Mouse (Mus musculus) ES-Bruce4 (cell line): ENCODE measurements around the gene Bckdha. TPM values are rescaled to one million over a fixed set of nuclear protein-coding genes. Genes with fewer than 3 reads are reported as not detected.

Experiments used
- H3K27ac ChIP-seq: 2 replicates; pipeline ENCODE4 v1.5.1; 2012; ENCODE audit warnings: low read length, inconsistent platforms; ENCODE audit not compliant: insufficient read depth
- H3K27me3 ChIP-seq: 2 replicates; pipeline ENCODE4 v1.6.1; 2012; ENCODE audit warnings: mild to moderate bottlenecking, low read length, inconsistent platforms; ENCODE audit not compliant: control insufficient read depth, poor library complexity, insufficient read depth, severe bottlenecking
- H3K36me3 ChIP-seq: 2 replicates; pipeline ENCODE4 v1.6.1; 2012; ENCODE audit warnings: inconsistent platforms, mild to moderate bottlenecking, low read length, moderate library complexity; ENCODE audit not compliant: control insufficient read depth, poor library complexity, insufficient read depth, severe bottlenecking
- H3K4me1 ChIP-seq: one replicate; pipeline ENCODE4 v1.8.1; 2011; ENCODE audit warnings: low read length; ENCODE audit not compliant: control insufficient read depth, insufficient read depth
- H3K4me3 ChIP-seq: 2 replicates; pipeline ENCODE4 v1.5.1; 2011; ENCODE audit warnings: low read depth, mild to moderate bottlenecking, low read length
- H3K9ac ChIP-seq: 2 replicates; pipeline ENCODE4 v1.6.1; 2012; ENCODE audit warnings: low read depth, mild to moderate bottlenecking, inconsistent platforms; ENCODE audit not compliant: poor library complexity, severe bottlenecking
- H3K9me3 ChIP-seq: replicated peaks from 2 replicates; pipeline ENCODE4 v1.6.1; 2012; ENCODE audit warnings: mild to moderate bottlenecking, low read length, inconsistent platforms; ENCODE audit not compliant: control insufficient read depth, poor library complexity, insufficient read depth, severe bottlenecking
- CTCF ChIP-seq: IDR thresholded peaks from one replicate; pipeline ENCODE4 v1.8.1; 2011; ENCODE audit warnings: low read depth, low read length
- EP300 ChIP-seq: IDR thresholded peaks from 2 replicates; pipeline ENCODE4 v1.6.1; 2011; ENCODE audit warnings: low read depth, low read length; ENCODE audit not compliant: insufficient read depth
- POLR2A ChIP-seq: IDR thresholded peaks from one replicate; pipeline ENCODE4 v1.8.1; 2011; ENCODE audit warnings: low read length; ENCODE audit not compliant: insufficient read depth
- polyA plus RNA-seq: library from polyadenylated mRNA; stranded (reverse); fragments of >200 nt; gene quantifications from 2 replicates; pipeline ENCODE4 v1.2.4, GENCODE M21; 2011; ENCODE audit warnings: low read depth; ENCODE audit not compliant: missing spikeins, insufficient read depth, insufficient read length

The Bckdha gene
- polyA plus RNA-seq, 1 experiment: 26.1 TPM

DNA sequence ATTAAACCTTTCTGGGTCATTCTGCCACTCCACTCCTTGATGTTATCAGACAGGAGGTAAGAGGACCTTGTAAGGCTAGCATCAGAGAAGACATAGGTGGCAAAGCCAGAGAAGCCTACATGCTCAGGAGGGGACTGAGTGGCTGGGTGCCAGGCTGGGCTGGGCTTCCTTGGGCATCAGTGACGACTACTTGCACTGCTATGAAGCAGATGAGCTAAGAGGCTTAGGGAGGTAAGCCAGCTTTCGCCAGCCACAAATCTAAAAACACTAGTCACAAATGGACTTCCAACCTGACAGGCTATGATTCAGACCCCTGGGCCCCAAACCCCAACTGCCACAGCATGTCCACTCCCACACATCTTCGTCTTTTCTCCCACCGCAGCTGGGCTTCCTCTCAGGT, 14.2 kb downstream of the Bckdha start:
- Histone ChIP-seq H3K9me3 (no peaks in the 10 kb centered on the region), H3K4me1 (peaks cover 2% of the 10 kb centered on the region), H3K27ac (no peak overlapping the region), H3K9ac (no peak overlapping the region), H3K27me3 (no peaks in the 10 kb centered on the region), H3K4me3 (no peak overlapping the region), H3K36me3 (no peaks in the 10 kb centered on the region)
- no peak for TF ChIP-seq EP300
- no peak for TF ChIP-seq CTCF
- no peak for TF ChIP-seq POLR2A

DNA sequence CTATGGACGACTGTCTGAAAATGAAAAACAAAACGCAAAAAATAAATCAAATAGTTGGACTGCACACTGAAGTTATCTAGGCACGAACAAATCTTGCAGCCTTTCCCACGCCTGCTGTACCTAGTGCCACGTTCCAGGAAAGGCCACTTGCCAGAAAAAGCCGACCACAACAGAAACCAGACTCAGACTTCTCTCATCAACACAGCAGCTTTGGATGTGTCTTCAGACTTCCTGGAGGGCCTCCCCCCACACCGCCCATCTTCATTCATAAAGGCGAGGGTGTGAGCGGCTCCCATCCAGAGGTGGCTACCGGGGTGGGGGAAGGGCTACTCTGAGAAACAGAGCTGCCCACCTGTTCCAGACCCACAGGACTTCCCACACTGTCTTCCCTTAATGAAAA, 14.6 kb downstream of the Bckdha start:
- TF ChIP-seq CTCF (no peak), EP300 (no peak), POLR2A (no peak)
- no peak overlapping the region for H3K27ac ChIP-seq
- H3K36me3 ChIP-seq: no peaks in the 10 kb centered on the region
- no peak overlapping the region for H3K9ac ChIP-seq
- peaks cover 2% of the 10 kb centered on the region for H3K4me1 ChIP-seq
- H3K9me3 ChIP-seq: no peaks in the 10 kb centered on the region
- H3K4me3 ChIP-seq: no peak overlapping the region
- no peaks in the 10 kb centered on the region for H3K27me3 ChIP-seq

DNA sequence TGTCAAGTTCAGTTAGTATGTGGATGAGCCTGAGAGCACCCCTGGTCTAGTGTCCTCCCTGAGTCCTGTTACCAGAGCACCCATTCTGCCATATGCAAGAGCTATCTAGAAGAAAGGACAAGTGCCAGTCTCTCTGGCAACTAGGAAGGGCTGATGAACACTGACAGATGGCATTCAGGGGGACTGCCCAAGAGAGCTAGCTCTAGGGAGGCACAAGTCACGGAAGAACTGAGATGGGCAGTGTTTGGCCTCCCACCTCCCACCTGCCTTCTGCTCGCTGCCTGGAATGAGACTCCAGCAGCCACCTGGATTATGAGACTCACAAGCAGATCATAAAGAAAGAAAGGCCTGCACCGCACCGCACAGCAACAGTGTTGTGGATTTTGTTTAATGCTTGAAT, 19.0 kb downstream of the Bckdha start:
- Histone ChIP-seq H3K36me3 (no peaks in the 10 kb centered on the region), H3K27me3 (no peaks in the 10 kb centered on the region), H3K27ac (no peak overlapping the region), H3K9me3 (no peaks in the 10 kb centered on the region), H3K4me1 (peaks cover 2% of the 10 kb centered on the region), H3K9ac (no peak overlapping the region), H3K4me3 (no peak overlapping the region)
- TF ChIP-seq POLR2A: no peak
- no peak for TF ChIP-seq EP300
- no peak for TF ChIP-seq CTCF

DNA sequence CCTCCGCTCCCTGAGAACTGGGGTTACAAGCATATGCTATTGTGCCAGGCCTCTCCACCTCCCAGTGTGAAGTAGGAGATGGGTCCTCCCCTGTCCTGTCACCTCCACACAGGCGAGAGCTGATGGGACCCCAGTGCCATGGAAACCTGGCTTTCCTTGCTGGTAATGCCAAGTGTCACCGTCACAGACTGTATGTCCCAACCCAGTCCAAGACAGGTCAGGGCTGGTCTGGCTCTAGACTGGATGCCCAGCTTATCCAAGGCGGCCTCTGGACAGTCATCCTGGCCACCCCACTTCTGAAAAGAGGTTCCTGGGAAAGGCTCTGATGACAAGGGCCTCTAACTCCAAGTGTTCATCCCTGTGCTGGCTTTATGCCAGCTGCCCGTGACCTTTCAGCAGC, 21.7 kb downstream of the Bckdha start:
- Histone ChIP-seq H3K27ac (no peak overlapping the region), H3K27me3 (no peaks in the 10 kb centered on the region), H3K4me3 (no peak overlapping the region), H3K9me3 (no peaks in the 10 kb centered on the region), H3K36me3 (no peaks in the 10 kb centered on the region), H3K4me1 (no peaks in the 10 kb centered on the region), H3K9ac (no peak overlapping the region)
- no peak for TF ChIP-seq POLR2A
- TF ChIP-seq CTCF: no peak
- no peak for TF ChIP-seq EP300

DNA sequence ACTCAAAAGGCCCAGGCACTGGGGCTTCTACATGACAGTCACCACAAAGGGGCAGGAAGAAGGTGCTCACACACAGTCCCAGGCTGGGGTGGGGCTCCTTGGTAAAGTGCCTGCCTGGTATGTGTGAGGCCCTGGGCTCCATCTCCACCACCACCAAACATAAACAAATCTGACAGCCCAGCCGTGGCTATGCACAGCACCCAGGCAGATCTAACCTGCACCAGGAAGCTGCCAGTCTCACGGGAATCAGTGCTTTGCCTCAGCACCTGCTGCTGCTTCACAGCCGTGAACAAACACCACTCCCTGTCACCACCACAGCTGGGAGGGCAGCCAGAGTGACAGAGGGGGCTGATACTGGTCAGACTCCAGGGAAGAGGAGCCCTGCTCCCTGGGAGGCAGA, 22.4 kb downstream of the Bckdha start:
- TF ChIP-seq CTCF (no peak), POLR2A (no peak), EP300 (no peak)
- Histone ChIP-seq H3K27ac (no peak overlapping the region), H3K36me3 (no peaks in the 10 kb centered on the region), H3K4me1 (no peaks in the 10 kb centered on the region), H3K27me3 (no peaks in the 10 kb centered on the region), H3K4me3 (no peak overlapping the region), H3K9ac (no peak overlapping the region), H3K9me3 (no peaks in the 10 kb centered on the region)

DNA sequence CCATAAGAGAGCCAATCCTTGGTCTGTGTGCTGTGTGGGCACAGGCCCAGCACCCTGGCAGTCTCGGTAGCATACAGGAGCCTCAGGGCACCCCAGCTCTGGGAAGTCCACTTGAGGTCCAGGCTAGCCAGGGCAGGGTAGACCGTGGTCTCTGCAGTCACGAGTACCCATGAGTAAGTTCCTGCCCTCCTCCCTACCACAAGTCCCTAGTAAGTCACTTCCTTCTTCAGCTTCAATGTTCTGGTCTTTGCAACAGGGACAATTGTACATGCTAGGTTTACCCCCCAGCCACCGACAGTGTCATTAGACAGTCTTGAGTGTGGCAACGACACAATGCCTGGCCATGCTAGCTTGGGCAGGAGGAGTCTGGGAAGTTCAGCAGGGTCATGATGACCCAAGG, 26.1 kb downstream of the Bckdha start:
- no peaks in the 10 kb centered on the region for H3K4me1 ChIP-seq
- H3K9me3 ChIP-seq: no peaks in the 10 kb centered on the region
- no peak overlapping the region for H3K27ac ChIP-seq
- no peak overlapping the region for H3K9ac ChIP-seq
- no peaks in the 10 kb centered on the region for H3K27me3 ChIP-seq
- H3K36me3 ChIP-seq: no peaks in the 10 kb centered on the region
- no peak overlapping the region for H3K4me3 ChIP-seq
- TF ChIP-seq CTCF: no peak
- TF ChIP-seq EP300: no peak
- no peak for TF ChIP-seq POLR2A

DNA sequence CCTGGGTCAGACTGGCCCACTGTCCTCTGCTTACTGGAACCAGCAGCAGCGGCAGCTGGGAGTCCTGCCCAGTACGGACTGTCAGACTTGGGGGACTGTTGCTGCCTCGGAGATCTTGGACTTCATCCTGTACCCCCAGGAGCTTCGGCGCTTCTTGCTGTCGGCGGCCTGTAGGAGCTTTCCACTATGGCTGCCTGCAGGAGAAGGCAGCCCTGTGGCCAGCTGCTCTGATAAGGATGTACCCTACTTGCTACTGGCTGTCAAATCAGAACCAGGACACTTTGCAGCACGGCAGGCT, 30.5 kb downstream of the Bckdha start:
- H3K4me3 ChIP-seq: no peak overlapping the region
- TF ChIP-seq EP300: no peak
- no peak for TF ChIP-seq CTCF
- no peak for TF ChIP-seq POLR2A
- no peaks in the 10 kb centered on the region for H3K4me1 ChIP-seq
- no peak overlapping the region for H3K27ac ChIP-seq
- H3K9me3 ChIP-seq: no peaks in the 10 kb centered on the region
- H3K9ac ChIP-seq: no peak overlapping the region
- no peaks in the 10 kb centered on the region; the same call in 1 of the 2 replicates for H3K36me3 ChIP-seq
- H3K27me3 ChIP-seq: no peaks in the 10 kb centered on the region
